Mouse (Mus musculus): ENCODE measurements around the gene Anks1b. TPM values are rescaled to one million over a fixed set of nuclear protein-coding genes. Genes with fewer than 3 reads are reported as not detected.

The Anks1b gene
- polyA plus RNA-seq, 1 experiment from 2014 or later, result 0.10 TPM

DNA sequence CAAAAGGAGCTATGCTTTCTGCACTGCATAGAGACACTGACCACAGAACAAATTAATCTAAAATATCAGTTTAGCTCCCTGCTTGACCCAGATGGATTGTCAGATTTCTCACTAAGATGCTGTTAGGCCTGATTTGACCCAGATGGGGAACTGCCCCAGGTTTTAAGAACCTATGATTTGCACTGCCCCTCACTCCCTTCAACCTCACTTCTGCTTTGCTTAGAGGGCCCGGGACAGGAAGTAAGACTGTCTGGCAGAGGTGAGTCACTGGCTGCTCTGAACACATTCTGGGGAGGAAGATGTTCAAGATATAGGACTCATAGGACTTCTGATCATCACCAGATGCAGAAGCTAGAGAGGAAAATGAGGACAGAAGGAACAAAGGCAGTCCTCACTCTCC is 506.8 kb downstream of the Anks1b start:
- Histone ChIP-seq H3K9ac (no peak overlapping the region), H3K4me1 (replicated peaks) (no peaks in the 10 kb centered on the region), H3K9me3 (replicated peaks) (no peaks in the 10 kb centered on the region), H3K27ac (replicated peaks) (no peak overlapping the region), H3K4me3 (replicated peaks) (no peak overlapping the region), H3K27me3 (no peaks in the 10 kb centered on the region), H3K4me2 (no peak overlapping the region), H3K36me3 (replicated peaks) (no peaks in the 10 kb centered on the region)
- ATAC-seq (ENCODE audit: insufficient read depth), result no peak
- WGBS (ENCODE audit: insufficient replicate concordance), result 18% methylated on average over 1 of the region's 1 CpGs

- H3K27ac ChIP-seq (replicated peaks), result no peak overlapping the region
- H3K4me2 ChIP-seq, result no peak overlapping the region
- H3K27me3 ChIP-seq, result no peaks in the 10 kb centered on the region
- no peak overlapping the region for H3K4me3 ChIP-seq (replicated peaks)
- H3K4me1 ChIP-seq (replicated peaks), result no peaks in the 10 kb centered on the region
- no peak overlapping the region for H3K9ac ChIP-seq
- ATAC-seq (ENCODE audit: insufficient read depth), result no peak
- no peaks in the 10 kb centered on the region for H3K36me3 ChIP-seq (replicated peaks)
- 63% methylated on average over 8 of the region's 8 CpGs for WGBS (ENCODE audit: insufficient replicate concordance)
- H3K9me3 ChIP-seq (replicated peaks), result no peaks in the 10 kb centered on the region
Measured at GRCm38 (mm10) chr10:90380704-90381339, 507.5 kb downstream of the Anks1b start.

DNA sequence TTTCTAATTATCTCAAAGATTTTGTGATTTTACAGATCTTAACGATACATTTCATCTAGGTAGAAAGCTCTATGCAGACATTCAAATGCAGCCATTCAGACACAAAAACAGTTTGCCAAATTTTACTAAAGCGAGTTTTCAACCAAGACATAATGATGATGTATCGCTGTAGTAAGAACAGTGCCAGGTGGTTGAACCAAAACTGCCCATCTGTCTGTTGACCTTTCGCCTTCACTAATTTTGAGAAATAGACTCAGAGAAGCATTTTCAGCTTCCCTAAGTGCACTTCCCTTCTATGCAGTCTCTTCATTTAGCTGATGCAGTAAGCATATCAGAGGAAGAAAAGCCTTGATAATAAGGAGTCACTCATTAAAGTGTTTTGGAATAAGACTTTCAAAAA is 527.1 kb downstream of the Anks1b start:
- WGBS (ENCODE audit: insufficient replicate concordance), result 73% methylated on average over 4 of the region's 4 CpGs
- no peak overlapping the region for H3K4me3 ChIP-seq (replicated peaks)
- no peak overlapping the region for H3K27ac ChIP-seq (replicated peaks)
- no peaks in the 10 kb centered on the region for H3K4me1 ChIP-seq (replicated peaks)
- H3K4me2 ChIP-seq, result no peak overlapping the region
- no peak for ATAC-seq (ENCODE audit: insufficient read depth)
- H3K36me3 ChIP-seq (replicated peaks), result no peaks in the 10 kb centered on the region
- H3K9me3 ChIP-seq (replicated peaks), result no peaks in the 10 kb centered on the region; the same call in 1 of the 2 replicates
- no peak overlapping the region for H3K9ac ChIP-seq
- H3K27me3 ChIP-seq, result no peaks in the 10 kb centered on the region

GRCm38 (mm10) chr10:90408484-90408883 is 535.2 kb downstream of the Anks1b start:
- Histone ChIP-seq H3K36me3 (replicated peaks) (no peaks in the 10 kb centered on the region), H3K4me1 (replicated peaks) (no peaks in the 10 kb centered on the region), H3K9ac (no peak overlapping the region), H3K4me3 (replicated peaks) (no peak overlapping the region), H3K27me3 (no peaks in the 10 kb centered on the region), H3K9me3 (replicated peaks) (no peaks in the 10 kb centered on the region), H3K4me2 (no peak overlapping the region), H3K27ac (replicated peaks) (no peak overlapping the region)
- 50% methylated on average over 2 of the region's 2 CpGs for WGBS (ENCODE audit: insufficient replicate concordance)
- no peak for ATAC-seq (ENCODE audit: insufficient read depth)

DNA sequence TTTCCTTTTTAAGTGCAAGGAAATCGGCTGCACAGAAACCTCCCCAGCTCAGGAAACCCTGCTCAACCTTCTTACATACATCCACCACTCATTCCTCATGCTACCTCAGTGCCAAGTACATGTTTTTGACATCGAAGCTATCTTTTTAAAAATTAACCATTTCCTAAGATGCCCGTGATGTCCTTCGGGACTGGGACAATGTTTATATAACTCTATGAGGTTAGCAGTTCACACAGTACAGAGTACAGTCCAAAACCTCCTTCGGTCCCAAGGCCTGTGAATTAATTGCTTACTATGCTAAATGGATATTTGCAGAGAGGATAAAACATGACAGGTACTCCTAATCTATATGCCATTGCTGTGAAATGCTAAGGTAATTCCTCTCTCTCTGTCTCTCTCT is 558.2 kb downstream of the Anks1b start:
- 29% methylated on average over 5 of the region's 5 CpGs for WGBS (ENCODE audit: insufficient replicate concordance)
- ATAC-seq (ENCODE audit: insufficient read depth), result no peak

DNA sequence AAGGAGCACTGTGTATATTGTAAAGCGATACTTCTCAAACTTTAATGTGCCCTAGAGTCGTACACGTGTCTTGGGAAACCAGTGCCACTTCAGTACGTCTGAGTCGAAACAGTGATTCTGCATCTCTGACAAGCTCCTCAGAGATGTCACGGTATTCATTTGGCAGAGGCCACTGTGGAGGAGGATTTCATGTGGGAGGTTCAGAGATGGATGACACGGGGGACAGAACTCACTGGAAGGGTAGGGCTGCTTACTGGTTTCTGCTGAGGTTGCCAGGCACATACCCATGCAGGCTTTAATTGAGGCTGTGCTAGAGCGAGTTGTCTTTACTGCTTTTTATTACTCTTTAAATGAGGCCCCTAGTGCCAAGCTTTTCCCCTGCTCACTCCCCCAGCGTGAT is 558.7 kb downstream of the Anks1b start:
- H3K4me1 ChIP-seq (replicated peaks), result no peaks in the 10 kb centered on the region
- H3K36me3 ChIP-seq (replicated peaks), result no peaks in the 10 kb centered on the region
- H3K27ac ChIP-seq (replicated peaks), result no peak overlapping the region
- no peak for ATAC-seq (ENCODE audit: insufficient read depth)
- no peak overlapping the region for H3K4me3 ChIP-seq (replicated peaks)
- H3K27me3 ChIP-seq, result no peaks in the 10 kb centered on the region
- H3K4me2 ChIP-seq, result no peak overlapping the region
- 50% methylated on average over 9 of the region's 9 CpGs for WGBS (ENCODE audit: insufficient replicate concordance)
- no peak overlapping the region for H3K9ac ChIP-seq
- no peaks in the 10 kb centered on the region for H3K9me3 ChIP-seq (replicated peaks)

More for the DNA sequence above, 558.2 kb downstream of the Anks1b start:
- H3K4me3 ChIP-seq (replicated peaks), result no peak overlapping the region
- H3K4me2 ChIP-seq, result no peak overlapping the region
- no peak overlapping the region for H3K9ac ChIP-seq
- H3K27ac ChIP-seq (replicated peaks), result no peak overlapping the region
- H3K9me3 ChIP-seq (replicated peaks), result no peaks in the 10 kb centered on the region
- H3K4me1 ChIP-seq (replicated peaks), result no peaks in the 10 kb centered on the region
- H3K36me3 ChIP-seq (replicated peaks), result no peaks in the 10 kb centered on the region
- no peaks in the 10 kb centered on the region for H3K27me3 ChIP-seq

GRCm38 (mm10) chr10:90432479-90432878 is 559.2 kb downstream of the Anks1b start:
- no peaks in the 10 kb centered on the region for H3K4me1 ChIP-seq (replicated peaks)
- no peak overlapping the region for H3K9ac ChIP-seq
- H3K9me3 ChIP-seq (replicated peaks), result no peaks in the 10 kb centered on the region
- ATAC-seq (ENCODE audit: insufficient read depth), result no peak
- H3K27me3 ChIP-seq, result no peaks in the 10 kb centered on the region
- H3K4me3 ChIP-seq (replicated peaks), result no peak overlapping the region
- H3K4me2 ChIP-seq, result no peak overlapping the region
- H3K36me3 ChIP-seq (replicated peaks), result no peaks in the 10 kb centered on the region
- H3K27ac ChIP-seq (replicated peaks), result no peak overlapping the region
- WGBS (ENCODE audit: insufficient replicate concordance), result 58% methylated on average over 12 of the region's 12 CpGs

DNA sequence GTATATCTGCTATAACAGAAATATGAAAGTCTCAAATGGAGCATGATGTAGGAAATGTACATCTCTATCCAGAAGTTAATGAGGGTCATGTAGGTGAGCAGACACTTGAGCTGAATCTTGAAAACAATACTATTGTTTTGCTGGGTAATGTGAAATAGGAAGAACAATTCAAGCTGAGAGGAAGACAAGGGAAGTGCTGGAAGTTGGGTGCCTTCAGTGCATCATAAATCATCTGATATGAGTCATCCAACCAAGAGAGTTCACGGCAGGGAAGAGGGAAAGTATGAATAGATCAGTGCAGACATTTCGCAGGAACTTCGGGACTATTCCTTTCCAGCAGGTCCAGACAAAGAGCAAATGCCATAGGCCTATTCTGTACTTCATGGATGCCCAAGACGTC is 567.7 kb downstream of the Anks1b start:
- 39% methylated on average over 4 of the region's 4 CpGs for WGBS (ENCODE audit: insufficient replicate concordance)
- no peaks in the 10 kb centered on the region for H3K27me3 ChIP-seq
- no peak for ATAC-seq (ENCODE audit: insufficient read depth)

GRCm38 (mm10) chr10:90441656-90442055 is 568.3 kb downstream of the Anks1b start:
- no peak overlapping the region for H3K4me3 ChIP-seq (replicated peaks)
- WGBS (ENCODE audit: insufficient replicate concordance), result 52% methylated on average over 1 of the region's 1 CpGs
- H3K9me3 ChIP-seq (replicated peaks), result no peaks in the 10 kb centered on the region
- no peak overlapping the region for H3K27ac ChIP-seq (replicated peaks)
- H3K4me2 ChIP-seq, result no peak overlapping the region
- no peaks in the 10 kb centered on the region for H3K36me3 ChIP-seq (replicated peaks)
- H3K4me1 ChIP-seq (replicated peaks), result no peaks in the 10 kb centered on the region
- no peak for ATAC-seq (ENCODE audit: insufficient read depth)
- H3K27me3 ChIP-seq, result no peaks in the 10 kb centered on the region
- no peak overlapping the region for H3K9ac ChIP-seq

More for the DNA sequence above, 567.7 kb downstream of the Anks1b start:
- Histone ChIP-seq H3K9ac (no peak overlapping the region), H3K4me3 (replicated peaks) (no peak overlapping the region), H3K36me3 (replicated peaks) (no peaks in the 10 kb centered on the region), H3K27ac (replicated peaks) (no peak overlapping the region), H3K9me3 (replicated peaks) (no peaks in the 10 kb centered on the region), H3K4me2 (no peak overlapping the region), H3K4me1 (replicated peaks) (no peaks in the 10 kb centered on the region)

DNA sequence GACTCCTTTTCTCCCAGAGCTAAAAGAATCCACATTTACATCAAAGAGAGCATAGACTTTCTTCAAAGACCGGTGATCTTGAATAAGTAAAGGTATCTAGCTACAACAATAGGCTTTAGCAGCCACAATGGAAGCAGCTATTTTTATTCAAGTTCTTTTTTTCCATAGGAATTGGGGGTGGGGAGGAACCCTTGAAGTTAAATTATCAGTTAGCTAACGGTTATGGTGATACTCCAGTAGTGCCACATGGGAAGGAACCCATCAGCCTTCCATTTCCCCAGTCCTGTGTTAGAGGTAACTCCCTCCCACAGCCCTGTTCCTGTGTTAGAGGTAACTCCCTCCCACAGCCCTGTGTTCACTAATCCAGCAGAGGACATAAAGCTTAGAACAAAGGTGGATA is 591.6 kb downstream of the Anks1b start:
- Histone ChIP-seq H3K4me2 (no peak overlapping the region), H3K9me3 (replicated peaks) (no peaks in the 10 kb centered on the region), H3K4me1 (replicated peaks) (no peaks in the 10 kb centered on the region), H3K36me3 (replicated peaks) (no peaks in the 10 kb centered on the region), H3K4me3 (replicated peaks) (no peak overlapping the region), H3K27ac (replicated peaks) (no peak overlapping the region), H3K9ac (no peak overlapping the region), H3K27me3 (no peaks in the 10 kb centered on the region)
- ATAC-seq (ENCODE audit: insufficient read depth), result no peak
- WGBS (ENCODE audit: insufficient replicate concordance), result 58% methylated on average over 2 of the region's 2 CpGs

DNA sequence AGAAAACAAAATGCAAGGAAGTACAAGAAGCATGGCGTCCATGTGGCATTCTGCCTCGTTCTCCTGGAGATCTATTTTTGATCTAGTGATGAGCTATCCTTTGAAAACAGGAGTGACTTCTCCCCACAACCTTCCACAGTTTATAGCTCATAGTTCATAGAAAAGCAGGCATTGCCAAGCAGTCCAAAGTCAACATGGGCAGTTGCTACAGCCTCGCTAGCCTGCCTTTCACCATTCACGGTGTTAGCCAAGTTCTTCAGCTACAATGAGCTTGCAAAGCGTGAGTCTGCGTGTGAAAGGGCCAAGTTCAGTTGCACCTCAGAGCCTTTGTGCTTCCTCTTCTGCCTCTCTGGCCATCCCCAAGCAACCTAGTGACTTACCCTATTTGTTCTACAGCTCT is 592.1 kb downstream of the Anks1b start:
- 78% methylated on average over 6 of the region's 6 CpGs for WGBS (ENCODE audit: insufficient replicate concordance)
- Histone ChIP-seq H3K9me3 (replicated peaks) (no peaks in the 10 kb centered on the region), H3K4me2 (no peak overlapping the region), H3K27ac (replicated peaks) (no peak overlapping the region), H3K36me3 (replicated peaks) (no peaks in the 10 kb centered on the region), H3K4me1 (replicated peaks) (no peaks in the 10 kb centered on the region), H3K9ac (no peak overlapping the region), H3K4me3 (replicated peaks) (no peak overlapping the region), H3K27me3 (no peaks in the 10 kb centered on the region)
- ATAC-seq (ENCODE audit: insufficient read depth), result no peak

GRCm38 (mm10) chr10:90467546-90467945 is 594.2 kb downstream of the Anks1b start:
- H3K36me3 ChIP-seq (replicated peaks), result no peaks in the 10 kb centered on the region
- WGBS (ENCODE audit: insufficient replicate concordance), result 55% methylated on average over 1 of the region's 1 CpGs
- no peak for ATAC-seq (ENCODE audit: insufficient read depth)

More at GRCm38 (mm10) chr10:90467546-90467945, 594.2 kb downstream of the Anks1b start:
- Histone ChIP-seq H3K9me3 (replicated peaks) (no peaks in the 10 kb centered on the region), H3K27me3 (no peaks in the 10 kb centered on the region), H3K4me3 (replicated peaks) (no peak overlapping the region), H3K27ac (replicated peaks) (no peak overlapping the region), H3K4me2 (no peak overlapping the region), H3K4me1 (replicated peaks) (no peaks in the 10 kb centered on the region), H3K9ac (no peak overlapping the region)

Measured in liver, embryonic 15.5 days (tissue).